Mouse (Mus musculus): ENCODE data around the gene Cdh13.

Gene Cdh13

GRCm38 (mm10) chr8:119109655-119110054 is 826.1 kb downstream of the Cdh13 start:
- no peak for DNase-seq

DNA sequence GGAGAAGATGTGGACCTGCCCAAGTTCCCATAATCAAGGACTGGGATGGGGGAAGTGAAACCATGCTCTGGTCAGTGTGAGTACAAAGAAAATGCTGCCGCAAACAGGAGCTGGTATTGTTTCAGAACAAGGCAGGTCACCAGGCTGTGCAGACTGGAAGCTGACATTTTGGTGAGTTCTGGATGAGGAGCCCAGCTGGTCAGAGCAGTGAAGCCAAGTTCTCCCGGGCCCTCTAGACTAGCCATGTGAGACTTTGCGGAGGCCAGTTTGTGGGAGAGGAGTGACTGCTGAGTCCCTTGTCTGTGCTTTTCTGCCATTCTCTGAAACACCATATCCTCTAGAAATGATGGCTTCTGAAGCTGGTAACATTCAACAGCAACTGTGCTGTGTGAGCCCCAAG is 829.3 kb downstream of the Cdh13 start:
- no peak for DNase-seq

DNA sequence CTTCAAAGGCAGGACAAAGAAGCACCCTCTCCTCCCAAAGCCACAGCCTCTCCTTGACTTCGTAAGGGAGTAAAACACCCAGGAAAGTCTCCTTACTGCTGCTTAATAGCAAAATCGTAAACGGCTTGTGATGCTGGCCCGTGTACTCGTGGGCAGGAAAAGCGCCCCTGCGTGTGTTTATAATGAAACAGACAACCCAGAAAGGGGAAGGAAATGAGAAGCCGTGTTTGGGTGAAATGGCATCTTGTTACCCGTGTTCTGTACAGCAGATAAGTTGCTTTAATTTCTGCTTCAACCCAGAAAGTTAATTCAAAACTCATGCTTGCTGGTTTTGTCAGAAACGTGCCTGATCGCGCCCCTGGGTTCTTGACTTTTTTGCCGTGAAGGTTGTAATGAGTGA is 837.7 kb downstream of the Cdh13 start:
- DNase-seq, result peak; percentile 88

DNA sequence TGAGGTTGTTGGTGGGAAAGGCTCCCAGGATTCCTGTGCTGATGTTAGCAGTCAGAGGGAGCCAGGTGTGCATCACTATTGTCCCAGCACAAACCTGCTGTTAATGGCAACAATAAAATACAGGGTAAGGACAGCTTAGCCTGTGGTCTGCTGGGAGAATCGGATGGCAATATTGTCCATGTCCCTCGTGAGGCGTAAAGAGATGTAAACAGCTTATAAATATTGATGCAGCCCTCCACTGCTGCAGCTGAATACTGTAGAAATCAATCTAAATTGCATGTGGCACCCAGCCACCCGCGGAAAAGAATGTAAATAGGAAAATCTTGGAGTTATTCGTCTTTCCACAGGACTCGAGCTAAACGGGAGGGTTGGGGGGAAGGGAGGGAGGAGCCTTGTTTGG is 844.3 kb downstream of the Cdh13 start:
- DNase-seq, result no peak

- peak; percentile 40 for DNase-seq
These were observed 844.7 kb downstream of the Cdh13 start for GRCm38 (mm10) chr8:119128266-119128665.

DNA sequence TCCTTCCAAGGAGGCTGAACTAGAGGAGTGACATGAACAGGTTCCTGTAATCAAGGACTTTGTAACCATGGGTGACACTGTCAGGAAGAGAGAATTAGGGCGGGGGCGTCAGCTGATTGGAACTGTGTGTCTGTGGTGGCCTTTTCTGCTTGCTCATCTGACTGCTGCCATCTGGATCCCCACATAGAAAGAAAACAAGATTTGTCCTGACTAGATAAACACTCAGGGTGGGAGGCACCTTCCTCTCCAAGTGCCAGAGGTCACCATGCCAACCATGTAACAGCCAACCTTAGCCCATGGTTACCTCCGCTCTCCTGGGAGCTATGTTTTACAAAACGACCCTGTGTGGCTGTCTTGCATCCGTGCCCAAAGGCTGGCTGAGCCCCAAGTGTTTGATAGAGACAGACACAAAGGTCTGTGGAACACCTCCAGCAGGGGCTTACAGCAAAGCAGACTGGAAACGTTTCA is 873.0 kb downstream of the Cdh13 start:
- no peak for DNase-seq

- no peak for DNase-seq
These were observed 875.1 kb downstream of the Cdh13 start for GRCm38 (mm10) chr8:119158628-119159027.

DNA sequence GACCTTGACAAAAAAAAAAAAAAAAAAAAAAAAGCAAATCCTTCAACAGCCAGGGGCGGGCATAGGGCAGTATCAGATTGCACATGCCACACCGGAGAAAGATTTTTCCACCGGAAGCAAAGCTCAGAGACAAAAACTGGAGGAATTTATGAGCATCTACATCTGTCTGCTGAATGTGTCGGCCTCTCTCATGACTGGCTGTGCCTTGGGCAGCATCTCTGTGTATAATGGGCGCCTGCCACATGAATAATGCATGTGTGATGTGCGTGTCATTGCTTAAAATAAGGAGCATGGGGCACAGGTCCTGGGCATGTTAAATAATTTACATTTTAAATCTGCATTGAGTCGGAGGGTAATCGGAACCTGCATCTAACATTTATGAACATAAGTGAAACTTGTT is 876.3 kb downstream of the Cdh13 start:
- DNase-seq, result no peak

DNA sequence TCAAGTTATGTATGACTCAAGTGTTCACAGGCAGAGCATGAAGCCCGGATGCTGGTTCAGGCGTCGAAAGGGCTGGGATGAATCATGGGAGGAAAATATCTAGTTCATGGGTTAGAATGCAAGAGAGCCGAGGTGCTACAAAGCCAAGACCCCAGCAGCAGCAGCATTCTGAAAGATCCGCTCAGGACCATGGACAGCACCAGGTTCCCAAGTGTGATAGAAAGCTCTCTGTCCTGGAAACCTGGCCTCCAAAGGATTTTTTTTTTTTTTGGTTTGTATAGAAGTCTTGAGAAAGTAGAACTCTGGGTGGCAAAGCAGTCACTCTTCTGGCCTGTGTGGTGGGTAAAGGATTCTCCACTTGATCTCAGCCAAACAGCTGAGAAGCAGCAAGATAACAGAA is 880.5 kb downstream of the Cdh13 start:
- no peak for DNase-seq

DNA sequence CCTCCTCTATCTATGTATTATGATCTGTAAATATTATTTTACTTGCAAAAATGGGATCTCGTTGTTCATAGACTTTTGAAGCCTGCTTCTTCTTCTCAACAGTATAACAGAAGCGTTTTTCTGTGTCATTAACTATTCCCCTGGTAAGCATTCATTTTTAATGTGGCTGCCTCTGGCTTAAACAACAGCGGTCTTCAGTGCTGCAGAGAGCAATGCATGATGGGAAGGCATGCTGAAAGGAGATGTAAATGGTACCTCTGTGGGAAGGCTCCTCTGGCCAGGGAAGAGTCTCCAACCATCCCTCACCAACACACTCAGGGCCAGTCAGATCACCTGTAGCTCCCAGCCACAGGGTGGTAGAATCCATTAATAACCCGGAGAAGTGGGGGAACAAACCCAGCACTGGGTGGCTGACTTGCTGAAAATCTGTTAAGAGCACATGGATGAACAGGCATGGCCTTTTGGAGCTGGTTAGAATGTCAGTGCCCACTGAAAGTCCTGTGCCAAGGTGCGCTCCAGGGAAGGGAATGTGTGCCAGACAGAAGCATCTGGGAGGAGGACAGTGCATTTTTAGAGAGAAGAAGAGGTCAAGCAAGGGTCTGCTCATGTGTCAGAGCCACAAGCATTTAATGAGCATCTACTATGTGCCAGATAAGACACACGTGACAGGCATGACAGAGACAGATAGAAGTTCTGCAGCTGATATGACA is 893.8 kb downstream of the Cdh13 start:
- no peak for DNase-seq

DNA sequence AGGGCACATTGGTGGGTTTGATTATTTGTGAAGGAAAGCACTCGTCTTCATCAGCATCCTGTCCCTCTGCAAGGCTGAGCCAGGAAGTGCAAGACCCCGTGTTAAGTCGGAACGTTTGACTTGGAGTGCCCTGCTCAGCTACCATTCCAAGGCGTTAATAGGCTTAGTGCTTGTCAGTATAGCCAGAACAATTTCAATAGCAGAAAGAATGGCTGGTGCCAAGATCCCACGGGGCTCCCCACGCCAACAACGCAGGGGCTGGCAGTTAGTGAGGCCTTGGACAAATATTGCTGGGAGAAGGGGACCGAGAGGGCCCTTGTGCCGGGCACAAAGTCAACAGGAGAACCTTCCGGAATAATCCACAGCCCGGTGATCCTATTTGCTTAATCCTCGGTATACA is 897.1 kb downstream of the Cdh13 start:
- DNase-seq, result no peak

- peak; percentile 87 for DNase-seq
These were observed 912.2 kb downstream of the Cdh13 start for GRCm38 (mm10) chr8:119195695-119196094.

- no peak for DNase-seq
These were observed 913.1 kb downstream of the Cdh13 start for GRCm38 (mm10) chr8:119196486-119197150.

GRCm38 (mm10) chr8:119208567-119208966 is 925.0 kb downstream of the Cdh13 start:
- no peak for DNase-seq

- no peak for DNase-seq
These were observed 941.0 kb downstream of the Cdh13 start for GRCm38 (mm10) chr8:119224547-119224946.

- no peak for DNase-seq
These were observed 961.6 kb downstream of the Cdh13 start for GRCm38 (mm10) chr8:119245181-119245580.

DNA sequence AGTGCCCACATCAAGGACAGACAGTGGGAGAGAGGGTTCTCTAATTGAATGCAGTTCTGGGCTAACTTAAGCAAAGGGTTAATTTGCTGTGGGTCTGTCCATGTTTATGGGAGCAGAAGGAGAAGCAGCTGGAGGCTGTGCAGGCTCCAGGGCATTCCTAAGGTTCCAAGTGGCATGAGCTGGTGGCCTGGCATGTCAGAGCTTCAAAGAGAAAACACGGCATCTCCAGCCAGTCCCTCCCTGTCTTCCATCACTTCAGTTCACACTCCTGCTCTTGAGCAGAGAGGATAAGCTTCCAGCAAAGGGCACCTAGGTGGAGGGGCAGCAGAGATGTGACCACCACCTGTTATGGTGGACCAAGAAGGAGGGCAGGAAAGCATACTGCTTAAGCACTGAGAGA is 962.1 kb downstream of the Cdh13 start:
- DNase-seq, result no peak

GRCm38 (mm10) chr8:119254358-119254757 is 970.8 kb downstream of the Cdh13 start:
- DNase-seq, result no peak

GRCm38 (mm10) chr8:119258642-119259041 is 975.1 kb downstream of the Cdh13 start:
- no peak for DNase-seq

DNA sequence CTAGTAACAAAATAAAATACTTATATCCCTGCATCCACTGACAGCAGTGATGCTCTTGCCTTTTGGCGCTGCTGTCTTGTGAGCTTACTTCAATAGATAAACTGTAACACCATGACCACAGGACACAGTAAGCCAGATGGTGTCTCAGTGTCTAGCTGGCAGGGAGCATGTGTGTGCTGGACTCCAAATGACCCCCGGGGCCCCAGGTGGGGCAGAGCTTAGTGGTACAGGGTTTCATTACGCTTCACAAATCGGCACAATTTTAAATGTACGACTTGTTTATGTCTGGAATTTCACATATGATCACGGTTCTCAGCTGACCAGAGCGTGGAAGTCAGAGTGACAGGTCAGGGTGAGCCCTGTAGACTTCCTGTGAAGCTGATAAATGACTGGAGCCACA is 980.2 kb downstream of the Cdh13 start:
- DNase-seq, result no peak

GRCm38 (mm10) chr8:119266304-119266703 is 982.8 kb downstream of the Cdh13 start:
- peak; percentile 94 for DNase-seq

GRCm38 (mm10) chr8:119269576-119269975 is 986.0 kb downstream of the Cdh13 start:
- no peak for DNase-seq

GRCm38 (mm10) chr8:119270371-119270770 is 986.8 kb downstream of the Cdh13 start:
- DNase-seq, result no peak

DNA sequence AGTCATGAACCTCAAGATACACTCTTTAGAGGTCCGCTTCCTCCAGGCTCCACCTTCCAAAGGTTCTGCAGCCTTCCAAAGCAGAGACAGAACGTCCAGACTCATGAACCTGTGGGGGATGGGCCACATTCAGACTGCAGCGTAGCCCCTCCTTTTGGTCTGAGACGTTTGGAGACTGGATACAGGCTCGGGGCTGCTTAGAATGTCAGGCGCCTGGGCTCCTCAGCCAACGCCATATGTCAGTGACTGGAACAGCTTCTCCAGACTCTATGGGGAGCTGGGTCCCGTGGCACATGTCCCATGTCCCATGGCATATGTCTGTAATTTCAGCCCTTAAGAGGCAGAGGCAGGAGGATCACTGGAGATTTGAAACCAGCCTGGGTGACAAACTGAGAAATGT is 989.4 kb downstream of the Cdh13 start:
- no peak for DNase-seq

- DNase-seq, result no peak
These were observed 991.9 kb downstream of the Cdh13 start for GRCm38 (mm10) chr8:119275442-119275841.
